Mouse (Mus musculus): ENCODE measurements around the gene Sirt6. TPM values are rescaled to one million over a fixed set of nuclear protein-coding genes. Genes with fewer than 3 reads are reported as not detected.
"Not testable (repeated sequence)": the region's sequence is repeated elsewhere in the genome, so short reads cannot be mapped to it uniquely, and the experiment has no call there.

Gene Sirt6
- polyA plus RNA-seq, 1 experiment from 2014 or later: 27.0 TPM

DNA sequence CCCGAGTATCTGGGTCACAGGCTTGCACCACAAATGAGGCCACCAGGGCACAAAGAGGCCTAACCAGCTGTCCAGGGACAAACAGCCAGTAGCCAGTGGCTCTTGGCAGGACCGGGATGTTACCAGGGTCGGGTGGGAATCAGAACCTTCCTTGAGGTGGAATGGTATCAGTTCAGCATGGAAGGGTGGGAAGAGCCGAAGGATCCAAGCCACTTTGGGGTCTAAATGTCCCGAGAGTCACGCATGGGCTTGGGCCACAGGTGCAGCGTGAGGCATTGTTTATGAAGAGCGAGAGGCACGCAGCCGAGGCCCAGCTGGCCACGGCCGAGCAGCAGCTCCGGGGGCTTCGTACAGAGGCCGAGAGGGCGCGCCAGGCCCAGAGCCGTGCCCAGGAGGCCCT, 17.1 kb upstream of the Sirt6 start:
- H3K4me1 ChIP-seq (replicated peaks; ENCODE audit: insufficient read depth, low read length): peaks cover 14% of the 10 kb centered on the region; the same call in 1 of the 2 replicates
- no peaks in the 10 kb centered on the region for H3K27me3 ChIP-seq (ENCODE audit: insufficient read depth, low read length)
- WGBS: 90% methylated on average over 18 of the region's 18 CpGs
- H3K9me3 ChIP-seq (replicated peaks; ENCODE audit: low read length): no peaks in the 10 kb centered on the region
- no peak overlapping the region for H3K27ac ChIP-seq
- no peak overlapping the region for H3K4me2 ChIP-seq (ENCODE audit: low read length)
- no peak for ATAC-seq (replicated peaks; ENCODE audit: low FRiP score, low read depth)
- H3K9ac ChIP-seq (ENCODE audit: low read depth, low read length): no peak overlapping the region
- DNase-seq (ENCODE audit: low spot score): no peak
- TF ChIP-seq CTCF (IDR thresholded peaks at IDR 0.05; ENCODE audit: low read depth): no peak
- no peaks in the 10 kb centered on the region for H3K36me3 ChIP-seq (ENCODE audit: insufficient read depth, low read length)
- no peak overlapping the region for H3K4me3 ChIP-seq (replicated peaks; ENCODE audit: low read depth, low read length)

DNA sequence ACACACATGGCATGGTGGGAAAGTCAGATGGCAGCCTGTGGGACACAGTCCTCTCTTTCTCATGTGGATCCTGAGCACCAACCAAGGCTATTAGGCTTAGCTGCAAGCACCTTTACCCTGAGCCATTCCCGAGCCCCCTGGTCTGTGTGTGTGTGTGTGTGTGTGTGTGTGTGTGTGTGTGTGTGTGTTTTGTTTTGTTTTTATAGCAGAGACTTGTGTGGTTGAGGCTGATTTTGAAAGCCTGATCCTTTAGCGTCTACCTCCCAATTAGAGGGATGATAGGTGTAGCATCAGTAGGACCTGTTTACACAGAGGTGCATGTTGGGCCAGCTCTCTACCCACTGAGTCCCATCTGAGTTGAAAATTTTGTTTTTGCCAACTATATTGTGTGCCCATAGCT, 16.6 kb upstream of the Sirt6 start:
- Histone ChIP-seq H3K4me1 (replicated peaks; ENCODE audit: insufficient read depth, low read length) (peaks cover 14% of the 10 kb centered on the region; the same call in 1 of the 2 replicates), H3K4me3 (replicated peaks; ENCODE audit: low read depth, low read length) (peak overlapping the region; percentile 55), H3K27me3 (ENCODE audit: insufficient read depth, low read length) (no peaks in the 10 kb centered on the region), H3K4me2 (ENCODE audit: low read length) (peak overlapping the region; percentile 68), H3K9ac (ENCODE audit: low read depth, low read length) (peak overlapping the region; percentile 88; the same call in 1 of the 2 replicates), H3K36me3 (ENCODE audit: insufficient read depth, low read length) (no peaks in the 10 kb centered on the region), H3K27ac (peak overlapping the region; percentile 93), H3K9me3 (replicated peaks; ENCODE audit: low read length) (no peaks in the 10 kb centered on the region)
- ATAC-seq (replicated peaks; ENCODE audit: low FRiP score, low read depth) (no peak; the same call in 1 of the 2 replicates), DNase-seq (ENCODE audit: low spot score) (no peak)
- no peak for TF ChIP-seq CTCF (IDR thresholded peaks at IDR 0.05; ENCODE audit: low read depth)
- 44% methylated on average over 2 of the region's 2 CpGs for WGBS

DNA sequence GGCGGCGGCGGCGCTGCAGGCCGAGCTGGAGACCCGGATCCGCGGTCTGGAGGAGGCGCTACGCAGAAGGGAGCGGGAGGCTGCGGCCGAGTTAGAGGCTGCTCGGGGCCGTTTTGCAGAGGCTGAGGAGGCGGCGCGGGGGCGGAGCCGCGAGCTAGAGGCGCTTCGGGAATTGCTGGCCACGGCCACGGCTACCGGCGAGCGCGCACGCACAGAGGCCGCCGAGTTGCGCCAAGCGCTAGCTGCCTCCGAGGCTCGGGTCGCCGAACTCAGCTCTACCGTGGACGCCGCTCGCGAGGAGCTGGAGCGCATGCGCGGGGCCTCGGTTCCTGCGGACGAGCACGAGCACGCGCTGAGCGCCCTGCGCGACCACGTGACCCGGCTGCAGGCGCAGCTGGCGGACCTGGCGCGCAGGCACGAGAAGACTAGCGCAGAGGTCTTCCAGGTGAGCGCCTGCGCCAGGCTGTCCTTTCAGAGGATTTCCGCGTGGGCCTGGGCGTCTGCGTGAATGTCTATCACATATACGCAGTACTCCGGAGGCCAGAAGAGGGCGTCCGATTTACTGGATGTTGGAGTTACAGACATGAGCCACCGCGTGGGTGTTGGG, 16.0 kb upstream of the Sirt6 start:
- Histone ChIP-seq H3K9me3 (replicated peaks; ENCODE audit: low read length) (no peaks in the 10 kb centered on the region), H3K9ac (ENCODE audit: low read depth, low read length) (peak overlapping the region; percentile 88), H3K27me3 (ENCODE audit: insufficient read depth, low read length) (no peaks in the 10 kb centered on the region), H3K4me2 (ENCODE audit: low read length) (peak overlapping the region; percentile 68), H3K36me3 (ENCODE audit: insufficient read depth, low read length) (no peaks in the 10 kb centered on the region), H3K27ac (peak overlapping the region; percentile 93), H3K4me1 (replicated peaks; ENCODE audit: insufficient read depth, low read length) (peaks cover 14% of the 10 kb centered on the region; the same call in 1 of the 2 replicates), H3K4me3 (replicated peaks; ENCODE audit: low read depth, low read length) (peak overlapping the region; percentile 55)
- TF ChIP-seq CTCF (IDR thresholded peaks at IDR 0.05; ENCODE audit: low read depth): peak; percentile 60
- DNase-seq (ENCODE audit: low spot score): peak; percentile 95
- peak; percentile 89 for ATAC-seq (replicated peaks; ENCODE audit: low FRiP score, low read depth)
- under 1% methylated on average over 74 of the region's 75 CpGs for WGBS

DNA sequence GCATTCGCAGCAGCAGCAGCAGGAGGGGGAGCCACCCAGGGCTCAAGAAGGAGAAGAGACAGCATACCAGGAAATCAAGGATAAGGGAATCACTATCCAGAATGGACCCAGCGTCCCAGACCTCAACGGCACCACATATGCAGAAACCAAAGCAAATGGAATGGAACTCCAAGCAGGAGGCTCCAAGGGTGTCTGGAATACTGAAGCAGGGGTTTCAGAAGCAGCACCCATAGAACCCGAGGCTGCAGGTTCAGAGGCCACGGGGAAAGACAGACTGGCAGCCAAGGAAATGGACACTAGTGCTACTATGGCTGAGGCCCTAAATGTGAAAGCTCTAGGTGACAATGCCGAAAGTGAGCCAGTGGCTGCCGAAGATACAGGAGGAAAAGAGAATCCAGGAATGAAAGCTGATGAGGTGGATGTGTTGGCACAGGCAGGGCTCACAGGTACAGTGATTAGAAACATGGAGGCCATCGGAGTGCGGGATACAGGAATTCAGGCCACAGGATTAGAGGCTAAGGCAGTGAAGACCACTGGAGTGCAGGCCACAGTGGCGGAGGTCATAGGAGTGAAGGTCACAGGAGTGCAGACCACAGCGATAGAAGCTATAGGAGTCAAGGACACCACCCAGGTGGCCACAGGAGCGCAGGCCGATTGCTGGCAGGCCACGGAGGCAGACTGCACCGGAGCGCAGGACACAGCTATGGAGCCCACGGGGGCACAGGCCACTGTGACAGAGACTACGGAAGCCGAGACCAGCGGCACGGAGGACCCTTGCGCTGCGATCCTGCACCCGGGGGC, 15.3 kb upstream of the Sirt6 start:
- Histone ChIP-seq H3K9me3 (replicated peaks; ENCODE audit: low read length) (no peaks in the 10 kb centered on the region), H3K36me3 (ENCODE audit: insufficient read depth, low read length) (no peaks in the 10 kb centered on the region), H3K4me2 (ENCODE audit: low read length) (peak overlapping the region; percentile 68), H3K4me1 (replicated peaks; ENCODE audit: insufficient read depth, low read length) (peaks cover 14% of the 10 kb centered on the region; the same call in 1 of the 2 replicates), H3K27ac (peak overlapping the region; percentile 93), H3K9ac (ENCODE audit: low read depth, low read length) (peak overlapping the region; percentile 88), H3K4me3 (replicated peaks; ENCODE audit: low read depth, low read length) (peak overlapping the region; percentile 55), H3K27me3 (ENCODE audit: insufficient read depth, low read length) (no peaks in the 10 kb centered on the region)
- DNase-seq (ENCODE audit: low spot score) (peak; percentile 35), ATAC-seq (replicated peaks; ENCODE audit: low FRiP score, low read depth) (peak; percentile 59)
- no peak for TF ChIP-seq CTCF (IDR thresholded peaks at IDR 0.05; ENCODE audit: low read depth)
- 16% methylated on average over 24 of the region's 24 CpGs for WGBS

DNA sequence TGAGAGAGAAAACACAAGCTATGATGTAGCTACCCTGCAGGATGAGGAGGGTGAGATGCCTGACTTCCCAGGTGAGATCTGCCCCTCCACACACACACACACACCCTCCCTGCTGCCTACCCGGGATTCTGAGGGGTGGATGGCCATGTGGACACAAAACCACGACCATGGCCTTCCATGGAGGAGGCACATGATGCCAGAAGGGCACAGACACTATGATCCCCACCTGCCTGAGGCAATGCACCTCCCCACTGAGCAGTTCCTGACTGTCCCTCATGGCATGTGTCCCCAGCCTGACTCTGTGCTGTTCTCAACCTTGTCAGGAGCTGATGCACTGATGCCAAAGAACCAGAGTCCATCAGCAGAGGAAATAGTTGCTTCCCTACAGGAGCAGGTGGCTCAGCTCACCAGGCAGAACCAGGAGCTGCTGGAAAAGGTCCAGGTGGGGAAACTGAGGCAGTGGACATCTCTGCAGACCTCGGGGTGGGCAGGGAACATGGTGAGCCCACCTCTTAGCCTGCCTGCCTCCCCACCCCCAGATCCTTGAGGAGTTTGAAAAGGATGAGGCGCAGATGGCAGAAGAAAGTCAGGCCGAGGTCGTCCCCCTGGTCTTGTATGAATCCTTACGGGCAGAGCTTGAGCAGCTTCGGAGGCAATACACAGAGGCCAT, 14.5 kb upstream of the Sirt6 start:
- no peaks in the 10 kb centered on the region for H3K9me3 ChIP-seq (replicated peaks; ENCODE audit: low read length)
- H3K27me3 ChIP-seq (ENCODE audit: insufficient read depth, low read length): no peaks in the 10 kb centered on the region
- WGBS: 78% methylated on average over 8 of the region's 8 CpGs
- H3K9ac ChIP-seq (ENCODE audit: low read depth, low read length): peak overlapping the region; percentile 88; the same call in 1 of the 2 replicates
- peak overlapping the region; percentile 68 for H3K4me2 ChIP-seq (ENCODE audit: low read length)
- DNase-seq (ENCODE audit: low spot score) (no peak), ATAC-seq (replicated peaks; ENCODE audit: low FRiP score, low read depth) (no peak)
- no peak for TF ChIP-seq CTCF (IDR thresholded peaks at IDR 0.05; ENCODE audit: low read depth)
- no peaks in the 10 kb centered on the region for H3K36me3 ChIP-seq (ENCODE audit: insufficient read depth, low read length)
- H3K4me1 ChIP-seq (replicated peaks; ENCODE audit: insufficient read depth, low read length): peaks cover 14% of the 10 kb centered on the region; the same call in 1 of the 2 replicates
- no peak overlapping the region for H3K4me3 ChIP-seq (replicated peaks; ENCODE audit: low read depth, low read length)
- H3K27ac ChIP-seq: no peak overlapping the region

DNA sequence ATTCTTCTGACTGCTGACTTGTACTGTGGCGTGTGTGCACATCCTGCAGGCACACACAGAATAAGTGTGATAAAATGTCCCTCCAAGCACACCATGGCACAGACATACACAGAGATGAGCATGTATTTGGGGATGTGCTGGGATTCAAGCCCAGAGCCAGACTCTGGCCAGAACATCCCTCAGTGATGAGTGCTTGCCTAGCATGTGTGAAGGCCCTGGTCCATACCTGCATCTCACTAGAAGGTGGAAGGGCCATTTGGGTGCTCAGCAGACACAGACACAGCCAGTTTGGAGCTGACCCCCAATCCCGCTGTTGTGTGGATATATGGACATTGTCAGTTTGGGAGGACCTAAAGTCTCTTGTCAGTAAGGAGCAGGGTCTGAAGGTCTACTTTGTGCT, 14.0 kb upstream of the Sirt6 start:
- Histone ChIP-seq H3K9ac (ENCODE audit: low read depth, low read length) (no peak overlapping the region), H3K4me3 (replicated peaks; ENCODE audit: low read depth, low read length) (no peak overlapping the region), H3K27ac (no peak overlapping the region), H3K4me2 (ENCODE audit: low read length) (no peak overlapping the region), H3K4me1 (replicated peaks; ENCODE audit: insufficient read depth, low read length) (peaks cover 14% of the 10 kb centered on the region; the same call in 1 of the 2 replicates), H3K27me3 (ENCODE audit: insufficient read depth, low read length) (no peaks in the 10 kb centered on the region), H3K9me3 (replicated peaks; ENCODE audit: low read length) (no peaks in the 10 kb centered on the region), H3K36me3 (ENCODE audit: insufficient read depth, low read length) (no peaks in the 10 kb centered on the region)
- ATAC-seq (replicated peaks; ENCODE audit: low FRiP score, low read depth) (no peak), DNase-seq (ENCODE audit: low spot score) (no peak)
- no peak for TF ChIP-seq CTCF (IDR thresholded peaks at IDR 0.05; ENCODE audit: low read depth)
- 86% methylated on average over 2 of the region's 2 CpGs for WGBS

DNA sequence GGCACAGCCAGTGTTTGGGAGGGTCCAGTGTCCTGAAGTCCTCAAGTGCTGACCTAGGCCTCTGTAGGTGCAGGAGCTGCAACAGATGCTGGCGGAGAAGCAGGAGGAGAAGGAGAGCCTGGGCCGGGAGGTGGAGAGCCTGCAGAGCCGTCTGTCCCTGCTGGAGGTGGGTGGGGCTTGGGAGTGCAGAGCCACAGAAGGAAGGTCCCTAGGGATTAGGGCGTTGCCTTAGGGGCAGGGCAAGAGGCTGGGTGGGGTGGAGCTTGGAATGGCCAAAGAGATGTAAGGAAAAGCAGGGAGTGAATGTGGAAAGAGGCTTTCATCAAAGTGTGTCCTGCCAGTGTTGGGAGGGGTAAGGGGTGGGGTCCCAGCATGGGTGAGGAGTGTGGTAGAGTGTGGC, 13.2 kb upstream of the Sirt6 start:
- H3K4me3 ChIP-seq (replicated peaks; ENCODE audit: low read depth, low read length); H3K9ac ChIP-seq (ENCODE audit: low read depth, low read length); H3K27me3 ChIP-seq (ENCODE audit: insufficient read depth, low read length); H3K27ac ChIP-seq; H3K4me2 ChIP-seq (ENCODE audit: low read length); H3K9me3 ChIP-seq (replicated peaks; ENCODE audit: low read length); ATAC-seq (replicated peaks; ENCODE audit: low FRiP score, low read depth); H3K36me3 ChIP-seq (ENCODE audit: insufficient read depth, low read length): not testable (repeated sequence)
- peak; percentile 40 for DNase-seq (ENCODE audit: low spot score)
- H3K4me1 ChIP-seq (replicated peaks; ENCODE audit: insufficient read depth, low read length): peaks cover 14% of the 10 kb centered on the region; the same call in 1 of the 2 replicates
- WGBS: 38% methylated on average over 4 of the region's 4 CpGs
